Mouse (Mus musculus) myocyte (in vitro differentiated cells): Measurements from ENCODE around the gene Cacna1e.

Experiments
- MAX ChIP-seq: IDR thresholded peaks from one replicate; pipeline ENCODE4 v1.6.1; 2011; ENCODE audit warnings: low read depth, mild to moderate bottlenecking, control low read depth
- POLR2A ChIP-seq: IDR thresholded peaks from one replicate; pipeline ENCODE4 v1.6.1; 2011; ENCODE audit warnings: low read depth, mild to moderate bottlenecking, control low read depth, moderate library complexity; ENCODE audit not compliant: insufficient read length
- POLR2AphosphoS2 ChIP-seq: IDR thresholded peaks from one replicate; pipeline ENCODE4 v1.6.1; 2011; ENCODE audit warnings: low read depth, control low read depth; ENCODE audit not compliant: insufficient read length
- TCF12 ChIP-seq: IDR thresholded peaks from one replicate; pipeline ENCODE4 v1.6.1; 2011; ENCODE audit warnings: mild to moderate bottlenecking, control low read depth; ENCODE audit not compliant: poor library complexity, insufficient read depth, severe bottlenecking
- USF1 ChIP-seq: IDR thresholded peaks from one replicate; pipeline ENCODE4 v1.6.1; 2011; ENCODE audit warnings: low read depth, mild to moderate bottlenecking, control low read depth, moderate library complexity

DNA sequence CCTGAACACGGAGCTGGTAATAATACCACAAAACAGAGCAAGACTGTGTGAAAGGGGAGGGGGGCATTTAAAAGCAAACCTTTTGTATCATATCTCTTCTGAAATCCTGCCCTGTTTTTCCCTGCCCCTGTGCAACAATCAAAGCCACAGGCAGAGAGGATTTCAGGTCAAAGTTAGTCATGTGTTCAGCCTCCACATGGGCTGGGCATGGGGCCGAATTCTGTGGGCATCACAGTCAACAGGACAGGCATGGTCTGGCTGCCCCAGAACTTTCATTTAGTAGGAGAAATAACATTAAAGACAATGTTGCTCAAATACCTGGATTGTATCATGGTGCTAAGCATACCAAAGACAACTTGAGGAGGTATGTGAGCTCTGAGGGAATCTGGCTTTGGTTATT lies 278.7 kb downstream of the Cacna1e start:
- no peak for TF ChIP-seq POLR2A
- TF ChIP-seq MAX: no peak
- no peak for TF ChIP-seq TCF12
- TF ChIP-seq USF1: no peak
- TF ChIP-seq POLR2AphosphoS2: no peak
